Mouse (Mus musculus) intestine, postnatal 0 days (tissue): ENCODE results near the gene Swi5. TPM values are rescaled to one million over a fixed set of nuclear protein-coding genes. Genes with fewer than 3 reads are reported as not detected.

ENCODE experiments used
- ATAC-seq: fragments of 200-750 bp; cut with Nextera tagmentation; 2 replicates; pipeline ENCODE4 v1.8.0; 2017; ENCODE audit warnings: mild to moderate bottlenecking, moderate TSS enrichment, moderate library complexity
- H3K27ac ChIP-seq: fragments of 300-500 bp; sonication (generic); 2 replicates; pipeline ENCODE4 v1.5.1; 2014; ENCODE audit warnings: mild to moderate bottlenecking, low read depth, low read length, moderate library complexity
- H3K27me3 ChIP-seq: fragments of 300-500 bp; sonication (generic); replicated peaks from 2 replicates; pipeline ENCODE4 v1.6.1; 2014; ENCODE audit warnings: low read length, mixed read lengths; ENCODE audit not compliant: control insufficient read depth, insufficient read depth
- H3K36me3 ChIP-seq: fragments of 300-500 bp; sonication (generic); 2 replicates; pipeline ENCODE4 v1.6.1; 2014; ENCODE audit warnings: mild to moderate bottlenecking, moderate library complexity; ENCODE audit not compliant: control insufficient read depth, insufficient read depth
- H3K4me1 ChIP-seq: fragments of 300-500 bp; sonication (generic); replicated peaks from 2 replicates; pipeline ENCODE4 v1.6.1; 2014; ENCODE audit warnings: antibody characterized with exemption, low read length, mixed read lengths; ENCODE audit not compliant: control insufficient read depth, insufficient read depth
- H3K4me2 ChIP-seq: fragments of 300-500 bp; sonication (generic); replicated peaks from 2 replicates; pipeline ENCODE4 v1.6.1; 2014; ENCODE audit warnings: low read depth, mild to moderate bottlenecking, moderate library complexity
- H3K4me3 ChIP-seq: fragments of 300-500 bp; sonication (generic); 2 replicates; pipeline ENCODE4 v1.5.1; 2014; ENCODE audit warnings: low read depth, low read length
- H3K9ac ChIP-seq: fragments of 300-500 bp; sonication (generic); 2 replicates; pipeline ENCODE4 v1.6.1; 2014; ENCODE audit warnings: mild to moderate bottlenecking, low read depth, low read length
- H3K9me3 ChIP-seq: fragments of 300-500 bp; sonication (generic); 2 replicates; pipeline ENCODE4 v1.6.1; 2016; ENCODE audit warnings: mixed run types; ENCODE audit not compliant: control insufficient read depth
- CTCF ChIP-seq: sonication (generic); IDR thresholded peaks from 2 replicates; pipeline ENCODE4 v1.5.1; 2016; ENCODE audit warnings: low read depth, mild to moderate bottlenecking, control low read depth, antibody characterized with exemption, moderate library complexity
- WGBS: fragments of 180-500 bp; shearing (Covaris S2); extraction: QIAGEN DNeasy Blood & Tissue Kit; methylation state at CpG from one replicate; pipeline ENCODE4 v1.1.7; 2014; 5-methylcytosine and 5-hydroxymethylcytosine counted together
- polyA plus RNA-seq: library from polyadenylated mRNA; unstranded; fragments of >200 nt; fragmentation: Nextera tagmentation; extraction: Ambion mirVana; gene quantifications from 2 replicates; pipeline ENCODE4 v1.2.1, GENCODE M21; 2015

The Swi5 gene
- polyA plus RNA-seq, 1 experiment from 2014 or later = 271 TPM

GRCm38 (mm10) chr2:32258887-32259533, 28.9 kb downstream of the Swi5 start:
- peaks cover 40% of the 10 kb centered on the region for H3K36me3 ChIP-seq
- TF ChIP-seq CTCF = no peak
- peak overlapping the region; percentile 77 for H3K4me3 ChIP-seq
- peaks cover 3% of the 10 kb centered on the region; the same call in 1 of the 2 replicates for H3K4me1 ChIP-seq
- peak overlapping the region; percentile 73 for H3K9ac ChIP-seq
- no peaks in the 10 kb centered on the region for H3K9me3 ChIP-seq
- peak overlapping the region; percentile 71 for H3K4me2 ChIP-seq
- 22% methylated on average over 6 of the region's 6 CpGs for WGBS
- no peaks in the 10 kb centered on the region for H3K27me3 ChIP-seq
- peak; percentile 70 for ATAC-seq
- peak overlapping the region; percentile 78 for H3K27ac ChIP-seq

GRCm38 (mm10) chr2:32256273-32256672, 31.6 kb downstream of the Swi5 start:
- Histone ChIP-seq H3K27ac (no peak overlapping the region), H3K4me1 (peaks cover 3% of the 10 kb centered on the region; the same call in 1 of the 2 replicates), H3K27me3 (no peaks in the 10 kb centered on the region), H3K9me3 (no peaks in the 10 kb centered on the region), H3K4me3 (no peak overlapping the region), H3K9ac (no peak overlapping the region), H3K4me2 (no peak overlapping the region), H3K36me3 (peaks cover 67% of the 10 kb centered on the region)
- TF ChIP-seq CTCF = no peak
- no peak for ATAC-seq
- 69% methylated on average over 11 of the region's 11 CpGs for WGBS

GRCm38 (mm10) chr2:32254563-32254962, 33.3 kb downstream of the Swi5 start:
- WGBS = 67% methylated on average over 5 of the region's 5 CpGs

GRCm38 (mm10) chr2:32253352-32253751, 34.5 kb downstream of the Swi5 start:
- 94% methylated on average over 1 of the region's 1 CpGs for WGBS
- no peak for TF ChIP-seq CTCF
- Histone ChIP-seq H3K9ac (no peak overlapping the region), H3K9me3 (no peaks in the 10 kb centered on the region), H3K27me3 (no peaks in the 10 kb centered on the region), H3K4me1 (no peaks in the 10 kb centered on the region; the same call in 1 of the 2 replicates), H3K27ac (0 out of 2 replicates have a peak overlapping the region, but pooled peaks have one; percentile 35), H3K36me3 (peaks cover 87% of the 10 kb centered on the region), H3K4me3 (no peak overlapping the region), H3K4me2 (no peak overlapping the region)
- ATAC-seq = no peak

More at GRCm38 (mm10) chr2:32254563-32254962, 33.3 kb downstream of the Swi5 start:
- no peak overlapping the region for H3K9ac ChIP-seq
- peaks cover 80% of the 10 kb centered on the region for H3K36me3 ChIP-seq
- peaks cover 3% of the 10 kb centered on the region; the same call in 1 of the 2 replicates for H3K4me1 ChIP-seq
- H3K4me3 ChIP-seq = no peak overlapping the region
- no peaks in the 10 kb centered on the region for H3K9me3 ChIP-seq
- H3K27me3 ChIP-seq = no peaks in the 10 kb centered on the region
- no peak for TF ChIP-seq CTCF
- H3K27ac ChIP-seq = no peak overlapping the region
- no peak for ATAC-seq
- no peak overlapping the region for H3K4me2 ChIP-seq

GRCm38 (mm10) chr2:32252658-32253057, 35.2 kb downstream of the Swi5 start:
- Histone ChIP-seq H3K9me3 (no peaks in the 10 kb centered on the region), H3K4me3 (no peak overlapping the region), H3K4me1 (no peaks in the 10 kb centered on the region; the same call in 1 of the 2 replicates), H3K36me3 (peaks cover 88% of the 10 kb centered on the region), H3K4me2 (no peak overlapping the region), H3K27ac (no peak overlapping the region), H3K27me3 (no peaks in the 10 kb centered on the region), H3K9ac (no peak overlapping the region)
- 82% methylated on average over 5 of the region's 5 CpGs for WGBS
- no peak for TF ChIP-seq CTCF
- ATAC-seq = no peak

GRCm38 (mm10) chr2:32251791-32252527, 35.9 kb downstream of the Swi5 start:
- ATAC-seq = no peak
- H3K27me3 ChIP-seq = no peaks in the 10 kb centered on the region
- H3K9ac ChIP-seq = no peak overlapping the region
- H3K4me2 ChIP-seq = no peak overlapping the region
- no peak overlapping the region for H3K4me3 ChIP-seq
- no peak for TF ChIP-seq CTCF
- no peaks in the 10 kb centered on the region; the same call in 1 of the 2 replicates for H3K4me1 ChIP-seq
- no peak overlapping the region for H3K27ac ChIP-seq
- no peaks in the 10 kb centered on the region for H3K9me3 ChIP-seq
- H3K36me3 ChIP-seq = peaks cover 88% of the 10 kb centered on the region
- 71% methylated on average over 12 of the region's 12 CpGs for WGBS
